Mouse (Mus musculus) midbrain, postnatal 0 days (tissue): ENCODE results near the gene Lin7b. TPM values are rescaled to one million over a fixed set of nuclear protein-coding genes. Genes with fewer than 3 reads are reported as not detected.
A peak's percentile ranks its signal among the peaks of the same experiment; 100 is the strongest.
"Not testable (repeated sequence)": the region's sequence is repeated elsewhere in the genome, so short reads cannot be mapped to it uniquely, and the experiment has no call there.

Source experiments
- ATAC-seq: fragments of 200-750 bp; cut with Nextera tagmentation; 2 replicates; pipeline ENCODE4 v1.8.0; 2017; ENCODE audit warnings: moderate number of reproducible peaks, mild to moderate bottlenecking, moderate TSS enrichment, moderate library complexity; ENCODE audit not compliant: low FRiP score
- DNase-seq: peaks from one replicate; pipeline ENCODE4 v3.0.0-alpha.2; 2015; ENCODE audit warnings: low spot score
- H3K27ac ChIP-seq: fragments of 300-500 bp; sonication (generic); 2 replicates; pipeline ENCODE4 v1.5.1; 2014; ENCODE audit warnings: low read depth, mild to moderate bottlenecking, low read length, mixed read lengths
- H3K27me3 ChIP-seq: fragments of 300-500 bp; sonication (generic); 2 replicates; pipeline ENCODE4 v1.6.1; 2014; ENCODE audit warnings: low read length, control low read depth, mixed read lengths; ENCODE audit not compliant: insufficient read depth
- H3K36me3 ChIP-seq: fragments of 300-500 bp; sonication (generic); 2 replicates; pipeline ENCODE4 v1.6.1; 2014; ENCODE audit warnings: low read length, control low read depth, mixed read lengths; ENCODE audit not compliant: insufficient read depth
- H3K4me1 ChIP-seq: fragments of 300-500 bp; sonication (generic); 2 replicates; pipeline ENCODE4 v1.6.1; 2014; ENCODE audit warnings: mild to moderate bottlenecking, control low read depth, antibody characterized with exemption, low read length, mixed read lengths; ENCODE audit not compliant: insufficient read depth
- H3K4me2 ChIP-seq: fragments of 300-500 bp; sonication (generic); 2 replicates; pipeline ENCODE4 v1.6.1; 2014; ENCODE audit warnings: low read depth, mild to moderate bottlenecking, low read length, mixed read lengths; ENCODE audit not compliant: poor library complexity, severe bottlenecking
- H3K4me3 ChIP-seq: fragments of 300-500 bp; sonication (generic); 2 replicates; pipeline ENCODE4 v1.5.1; 2014; ENCODE audit warnings: low read depth, mild to moderate bottlenecking, low read length, moderate library complexity
- H3K9ac ChIP-seq: fragments of 300-500 bp; sonication (generic); replicated peaks from 2 replicates; pipeline ENCODE4 v1.6.1; 2014; ENCODE audit warnings: mild to moderate bottlenecking, low read length, moderate library complexity, mixed read lengths; ENCODE audit not compliant: poor library complexity, severe bottlenecking
- H3K9me3 ChIP-seq: fragments of 300-500 bp; sonication (generic); 2 replicates; pipeline ENCODE4 v1.6.1; 2016; ENCODE audit warnings: low read length, control low read depth
- CTCF ChIP-seq: IDR thresholded peaks from 2 replicates; pipeline ENCODE4 v1.5.1; 2016; ENCODE audit warnings: antibody characterized with exemption, mild to moderate bottlenecking
- WGBS: fragments of 180-500 bp; shearing (Covaris S2); extraction: QIAGEN DNeasy Blood & Tissue Kit; methylation state at CpG from one replicate; pipeline ENCODE4 v1.1.7; 2014; 5-methylcytosine and 5-hydroxymethylcytosine counted together
- polyA plus RNA-seq: library from polyadenylated mRNA; unstranded; fragments of >200 nt; fragmentation: Nextera tagmentation; extraction: Ambion mirVana; gene quantifications from 2 replicates; pipeline ENCODE4 v1.2.1, GENCODE M21; 2015
- total RNA-seq: library from RNA; depleted of rRNA; stranded (reverse); fragments of >200 nt; gene quantifications from 2 replicates; pipeline ENCODE4 v1.2.3, GENCODE M21; 2014

The Lin7b gene
- total and polyA plus RNA-seq, 2 experiments from 2014 or later = 59.9 to 68.6 TPM

DNA sequence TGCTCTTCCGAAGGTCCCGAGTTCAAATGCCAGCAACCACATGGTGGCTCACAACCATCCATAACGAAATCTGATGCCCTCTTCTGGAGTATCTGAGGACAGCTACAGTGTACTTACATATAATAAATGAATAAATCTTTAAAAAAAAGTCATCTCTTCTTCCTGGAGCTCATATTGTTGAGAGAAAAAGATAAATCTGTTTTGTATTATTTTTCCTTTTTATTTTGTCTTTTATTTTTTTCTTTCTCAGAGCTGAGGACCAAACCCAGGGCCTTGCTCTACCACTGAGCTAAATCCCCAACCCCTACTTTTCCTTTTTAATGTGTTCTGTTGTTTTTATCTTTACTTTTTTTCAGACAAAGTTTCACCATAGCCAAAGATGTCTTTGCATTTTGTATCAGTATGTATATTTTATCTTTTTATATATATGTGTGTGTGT, 26.0 kb upstream of the Lin7b start:
- not testable (repeated sequence) for H3K9ac ChIP-seq, H3K4me1 ChIP-seq, H3K9me3 ChIP-seq, DNase-seq, H3K27me3 ChIP-seq, H3K36me3 ChIP-seq
- 3% methylated on average over 3 of the region's 3 CpGs for WGBS
- TF ChIP-seq CTCF = peak; percentile 50
- peak overlapping the region; percentile 41; the same call in 1 of the 2 replicates for H3K4me2 ChIP-seq
- peak overlapping the region; percentile 72 for H3K4me3 ChIP-seq
- H3K27ac ChIP-seq = peak overlapping the region; percentile 78; the same call in 1 of the 2 replicates
- peak; percentile 53 for ATAC-seq

DNA sequence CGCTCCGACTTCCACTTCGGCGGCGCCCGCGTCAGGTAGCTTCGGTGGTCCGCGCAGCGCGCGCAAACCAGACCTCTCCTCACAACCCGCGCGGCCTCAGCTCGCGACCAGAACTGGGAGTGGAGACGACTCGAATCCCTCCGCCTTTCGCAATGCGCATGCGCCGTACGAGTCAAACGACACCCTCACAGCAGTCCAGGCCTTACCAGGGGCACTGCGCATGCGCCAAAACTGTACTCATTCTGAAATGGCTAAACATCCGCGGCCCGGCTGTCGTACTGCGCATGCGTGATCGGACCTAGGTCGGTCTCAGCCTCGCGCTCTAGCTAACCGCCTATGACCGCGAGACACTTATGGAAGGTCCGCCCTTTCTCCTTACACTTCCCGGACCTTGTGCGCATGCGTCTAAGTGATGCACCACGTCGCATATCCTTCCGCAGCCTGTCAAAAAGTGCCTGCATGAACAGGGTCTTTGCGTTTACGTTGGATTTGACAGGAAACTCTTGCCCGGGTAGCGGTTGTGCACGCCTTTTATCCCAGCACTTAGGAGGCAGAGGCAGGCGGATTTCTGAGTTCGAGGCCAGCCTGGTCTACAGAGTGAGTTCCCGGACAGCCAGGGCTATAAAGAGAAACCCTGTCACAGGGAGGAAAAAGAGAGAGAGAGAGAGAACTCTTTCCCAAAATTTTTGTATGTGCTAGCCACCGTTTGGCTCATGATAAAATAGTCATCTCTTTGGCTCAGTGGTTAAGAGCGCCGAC, 25.4 kb upstream of the Lin7b start, which contains the start of gene Snrnp70:
Gene Snrnp70 (minus strand): TSS at position 165 of the 759 bp plus-strand sequence.
- Histone ChIP-seq H3K9ac (peak within 1 kb of the TSS; percentile 74), H3K4me1 (peaks cover 8% of the 10 kb centered on the region), H3K9me3 (no peaks in the 10 kb centered on the region), H3K4me2 (peak within 1 kb of the TSS; percentile 92), H3K27me3 (no peaks in the 10 kb centered on the region), H3K4me3 (peak within 1 kb of the TSS; percentile 72), H3K36me3 (peaks cover 7% of the 10 kb centered on the region; the same call in 1 of the 2 replicates), H3K27ac (peak within 1 kb of the TSS; percentile 97)
- under 1% methylated on average over 60 of the region's 60 CpGs for WGBS
- ATAC-seq (peak; percentile 97), DNase-seq (peak; percentile 100)
- no peak for TF ChIP-seq CTCF

GRCm38 (mm10) chr7:45395129-45395541, 24.8 kb upstream of the Lin7b start:
- ATAC-seq = peak; percentile 74
- WGBS = 1% methylated on average over 20 of the region's 20 CpGs

DNA sequence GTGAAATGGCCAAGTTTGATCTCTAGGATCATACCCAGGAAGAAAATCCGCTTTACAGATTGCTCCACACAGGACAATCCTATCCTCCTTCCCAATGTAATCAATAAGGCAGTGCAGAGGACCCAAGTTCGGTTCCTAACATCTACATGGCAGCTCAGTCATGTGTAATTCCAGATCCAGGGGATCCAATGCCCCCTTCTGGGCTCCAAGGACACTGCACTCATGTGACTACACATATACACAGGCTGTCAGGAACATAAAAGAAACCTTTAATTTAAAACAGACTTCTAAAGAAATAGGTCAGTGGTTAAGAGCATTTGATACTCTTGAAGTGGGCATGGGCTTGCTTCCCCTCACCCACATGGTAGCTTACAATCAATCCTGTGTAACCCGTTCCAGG, 15.7 kb upstream of the Lin7b start:
- DNase-seq (no peak), ATAC-seq (no peak)
- Histone ChIP-seq H3K4me1 (no peaks in the 10 kb centered on the region), H3K4me3 (no peak overlapping the region), H3K9ac (no peak overlapping the region), H3K9me3 (no peaks in the 10 kb centered on the region), H3K36me3 (peaks cover 75% of the 10 kb centered on the region), H3K27ac (no peak overlapping the region), H3K27me3 (no peaks in the 10 kb centered on the region), H3K4me2 (no peak overlapping the region)
- peak; percentile 45 for TF ChIP-seq CTCF
- WGBS = 91% methylated on average over 3 of the region's 3 CpGs

More at GRCm38 (mm10) chr7:45395129-45395541, 24.8 kb upstream of the Lin7b start:
- DNase-seq = peak; percentile 83
- Histone ChIP-seq H3K4me3 (peak overlapping the region; percentile 72), H3K36me3 (peaks cover 13% of the 10 kb centered on the region), H3K4me2 (peak overlapping the region; percentile 92), H3K27ac (peak overlapping the region; percentile 97), H3K9ac (peak overlapping the region; percentile 74), H3K27me3 (no peaks in the 10 kb centered on the region), H3K4me1 (peaks cover 8% of the 10 kb centered on the region), H3K9me3 (no peaks in the 10 kb centered on the region)
- TF ChIP-seq CTCF = no peak

GRCm38 (mm10) chr7:45376057-45376456, 5.7 kb upstream of the Lin7b start:
- TF ChIP-seq CTCF = no peak
- H3K36me3 ChIP-seq = peaks cover 51% of the 10 kb centered on the region
- H3K27ac ChIP-seq = no peak overlapping the region
- no peaks in the 10 kb centered on the region for H3K27me3 ChIP-seq
- H3K4me2 ChIP-seq = no peak overlapping the region
- H3K4me1 ChIP-seq = no peaks in the 10 kb centered on the region
- no peak for DNase-seq
- H3K9me3 ChIP-seq = no peaks in the 10 kb centered on the region
- 79% methylated on average over 1 of the region's 1 CpGs for WGBS
- ATAC-seq = no peak
- H3K4me3 ChIP-seq = no peak overlapping the region
- no peak overlapping the region for H3K9ac ChIP-seq

- 0 out of 2 replicates have a peak, but pooled peaks cover 2% of the 10 kb centered on the region for H3K4me1 ChIP-seq
- no peak overlapping the region for H3K4me3 ChIP-seq
- H3K36me3 ChIP-seq = peaks cover 41% of the 10 kb centered on the region
- TF ChIP-seq CTCF = no peak
- no peaks in the 10 kb centered on the region for H3K27me3 ChIP-seq
- no peaks in the 10 kb centered on the region for H3K9me3 ChIP-seq
- ATAC-seq (no peak), DNase-seq (no peak)
- H3K4me2 ChIP-seq = no peak overlapping the region
- 93% methylated on average over 8 of the region's 8 CpGs for WGBS
- no peak overlapping the region for H3K9ac ChIP-seq
- no peak overlapping the region for H3K27ac ChIP-seq
Measured at GRCm38 (mm10) chr7:45374620-45375019, 4.2 kb upstream of the Lin7b start.
